Mouse (Mus musculus) MN1 (cell line): ENCODE measurements around the gene BC107364.
"Not testable (repeated sequence)": the region's sequence is repeated elsewhere in the genome, so short reads cannot be mapped to it uniquely, and the experiment has no call there.

ENCODE experiments used
- DNase-seq: peaks from one replicate; pipeline ENCODE4 v3.0.0-alpha.2; 2016; ENCODE audit warnings: low spot score

The BC107364 gene

GRCm38 (mm10) chr3:96414126-96414950 lies 37.8 kb downstream of the BC107364 start:
- DNase-seq, result peak; percentile 92

GRCm38 (mm10) chr3:96413581-96414125 lies 38.5 kb downstream of the BC107364 start:
- no peak for DNase-seq

- no peak for DNase-seq
Measured at GRCm38 (mm10) chr3:96411821-96412220, 40.3 kb downstream of the BC107364 start.

GRCm38 (mm10) chr3:96410966-96411365 lies 41.1 kb downstream of the BC107364 start:
- DNase-seq, result no peak

GRCm38 (mm10) chr3:96409701-96410246 lies 42.3 kb downstream of the BC107364 start:
- DNase-seq, result no peak

GRCm38 (mm10) chr3:96408111-96408510 lies 44.0 kb downstream of the BC107364 start:
- not testable (repeated sequence) for DNase-seq

- DNase-seq, result no peak
Measured at GRCm38 (mm10) chr3:96405541-96406503, 46.3 kb downstream of the BC107364 start.

GRCm38 (mm10) chr3:96405004-96405403 lies 47.1 kb downstream of the BC107364 start:
- DNase-seq, result no peak

GRCm38 (mm10) chr3:96404450-96404849 lies 47.7 kb downstream of the BC107364 start:
- DNase-seq, result no peak

GRCm38 (mm10) chr3:96403016-96403415 lies 49.1 kb downstream of the BC107364 start:
- DNase-seq, result no peak

- no peak for DNase-seq
Measured at GRCm38 (mm10) chr3:96401832-96402501, 50.1 kb downstream of the BC107364 start.

- DNase-seq, result no peak
Measured at GRCm38 (mm10) chr3:96401474-96401831, 50.7 kb downstream of the BC107364 start.

- DNase-seq, result peak; percentile 45
Measured at GRCm38 (mm10) chr3:96398911-96399310, 53.2 kb downstream of the BC107364 start.

- no peak for DNase-seq
Measured at GRCm38 (mm10) chr3:96396857-96397256, 55.2 kb downstream of the BC107364 start.

- not testable (repeated sequence) for DNase-seq
Measured at GRCm38 (mm10) chr3:96387202-96387601, 64.9 kb downstream of the BC107364 start.
